Comparison of ENCODE assay signal across 8 mouse cellular contexts in genomic region chr4:137660364-137661077, GRCm38 (mm10). TPM values are rescaled to one million over a fixed set of nuclear protein-coding genes. Genes with fewer than 3 reads are reported as not detected.
DNase-seq lines count a peak whose midpoint lies in the region; ATAC-seq and TF ChIP-seq lines count a peak whose summit lies in the region.

No protein-coding gene starts in this region.

- H3K4me2 ChIP-seq in midbrain, embryonic 11.5 days: no peak overlapping the region
- H3K4me2 ChIP-seq in midbrain, embryonic 16.5 days (ENCODE audit: low read length): no peak overlapping the region
- H3K4me2 ChIP-seq in hindbrain, embryonic 12.5 days (replicated peaks): no peak overlapping the region
- no peak overlapping the region for H3K4me2 ChIP-seq in midbrain, postnatal 0 days (ENCODE audit: low read depth, low read length, poor library complexity, severe bottlenecking)

- peaks cover 11% of the 10 kb centered on the region; the same call in 1 of the 2 replicates for H3K27me3 ChIP-seq in midbrain, embryonic 11.5 days (ENCODE audit: control insufficient read depth, insufficient read depth, low read length)
- no peaks in the 10 kb centered on the region for H3K27me3 ChIP-seq in midbrain, embryonic 16.5 days (ENCODE audit: control insufficient read depth, insufficient read depth, low read depth, low read length)
- H3K27me3 ChIP-seq in hindbrain, embryonic 12.5 days: peaks cover 23% of the 10 kb centered on the region
- no peaks in the 10 kb centered on the region for H3K27me3 ChIP-seq in midbrain, postnatal 0 days (ENCODE audit: insufficient read depth, low read length)

- TF ChIP-seq CTCF in midbrain, postnatal 0 days (IDR thresholded peaks at IDR 0.05): no peak

- 70% methylated on average over 10 of the region's 10 CpGs for WGBS in midbrain, embryonic 11.5 days
- 64% methylated on average over 10 of the region's 10 CpGs for WGBS in midbrain, embryonic 16.5 days
- 67% methylated on average over 10 of the region's 10 CpGs for WGBS in hindbrain, embryonic 12.5 days
- 65% methylated on average over 10 of the region's 10 CpGs for WGBS in midbrain, postnatal 0 days

- H3K4me3 ChIP-seq in midbrain, embryonic 11.5 days (ENCODE audit: low read depth, low read length): no peak overlapping the region
- H3K4me3 ChIP-seq in midbrain, embryonic 16.5 days (ENCODE audit: low read depth, low read length): no peak overlapping the region
- no peak overlapping the region for H3K4me3 ChIP-seq in hindbrain, embryonic 12.5 days
- no peak overlapping the region for H3K4me3 ChIP-seq in midbrain, postnatal 0 days (ENCODE audit: low read depth, low read length)

- H3K9ac ChIP-seq in midbrain, embryonic 11.5 days (ENCODE audit: low read length): no peak overlapping the region
- no peak overlapping the region for H3K9ac ChIP-seq in midbrain, embryonic 16.5 days (ENCODE audit: low read depth, low read length)
- no peak overlapping the region for H3K9ac ChIP-seq in hindbrain, embryonic 12.5 days
- H3K9ac ChIP-seq in midbrain, postnatal 0 days (replicated peaks; ENCODE audit: low read length, poor library complexity, severe bottlenecking): no peak overlapping the region

- no peak overlapping the region; the same call in 1 of the 2 replicates for H3K27ac ChIP-seq in midbrain, embryonic 11.5 days (ENCODE audit: low read depth, low read length)
- H3K27ac ChIP-seq in midbrain, embryonic 16.5 days (ENCODE audit: low read length): no peak overlapping the region
- peak overlapping the region; percentile 48; the same call in 1 of the 2 replicates for H3K27ac ChIP-seq in hindbrain, embryonic 12.5 days
- H3K27ac ChIP-seq in midbrain, postnatal 0 days (ENCODE audit: low read depth, low read length): no peak overlapping the region

- ATAC-seq in midbrain, embryonic 11.5 days (ENCODE audit: low FRiP score): no peak
- ATAC-seq in midbrain, embryonic 16.5 days: no peak
- ATAC-seq in hindbrain, embryonic 12.5 days (ENCODE audit: low FRiP score): no peak
- ATAC-seq in midbrain, postnatal 0 days (ENCODE audit: low FRiP score): no peak

- peaks cover 3% of the 10 kb centered on the region; the same call in 1 of the 2 replicates for H3K36me3 ChIP-seq in midbrain, embryonic 11.5 days (ENCODE audit: control insufficient read depth, insufficient read depth, low read length)
- peaks cover 7% of the 10 kb centered on the region for H3K36me3 ChIP-seq in midbrain, embryonic 16.5 days (ENCODE audit: control insufficient read depth, insufficient read depth, low read length)
- H3K36me3 ChIP-seq in hindbrain, embryonic 12.5 days: peaks cover 28% of the 10 kb centered on the region
- H3K36me3 ChIP-seq in midbrain, postnatal 0 days (ENCODE audit: insufficient read depth, low read length): peaks cover 22% of the 10 kb centered on the region; the same call in 1 of the 2 replicates

- no peaks in the 10 kb centered on the region for H3K9me3 ChIP-seq in midbrain, embryonic 11.5 days (ENCODE audit: control insufficient read depth, low read length)
- no peaks in the 10 kb centered on the region for H3K9me3 ChIP-seq in midbrain, embryonic 16.5 days (replicated peaks; ENCODE audit: control insufficient read depth, low read length, poor library complexity, severe bottlenecking)
- H3K9me3 ChIP-seq in hindbrain, embryonic 12.5 days (replicated peaks): no peaks in the 10 kb centered on the region
- no peaks in the 10 kb centered on the region for H3K9me3 ChIP-seq in midbrain, postnatal 0 days (ENCODE audit: low read length)

- H3K4me1 ChIP-seq in midbrain, embryonic 11.5 days (ENCODE audit: control insufficient read depth, insufficient read depth, low read length): peaks cover 7% of the 10 kb centered on the region
- peaks cover 13% of the 10 kb centered on the region for H3K4me1 ChIP-seq in midbrain, embryonic 16.5 days (ENCODE audit: control insufficient read depth, insufficient read depth, low read length)
- H3K4me1 ChIP-seq in hindbrain, embryonic 12.5 days: peaks cover 32% of the 10 kb centered on the region
- peaks cover 8% of the 10 kb centered on the region; the same call in 1 of the 2 replicates for H3K4me1 ChIP-seq in midbrain, postnatal 0 days (ENCODE audit: insufficient read depth, low read length)

- peak; percentile 20 for DNase-seq in embryo, embryonic 9.5 days (ENCODE audit: extremely low spot score)
- no peak for DNase-seq in embryo, embryonic 11 days
- peak; percentile 89 for DNase-seq in midbrain, embryonic 11.5 days (ENCODE audit: low spot score, missing footprints)
- peak; percentile 51 for DNase-seq in midbrain, postnatal 0 days (ENCODE audit: low spot score)
- DNase-seq in left cerebral cortex, postnatal 10 days (ENCODE audit: extremely low spot score in 1 of 2, low spot score in 2 of 2): no peak
- no peak for DNase-seq in gastrocnemius, postnatal 36 days

- intact Hi-C loops in left cerebral cortex, postnatal 10 days (cut with DNase I): no loop called here
- intact Hi-C loops in gastrocnemius, postnatal 36 days (cut with DNase I): no loop called here

RNA-seq across cellular contexts. Expression of gene Rap1gap, which starts 4.0 kb away (rescaled TPM):
- 4.6 and 4.9 TPM in 2 replicates for polyA plus RNA-seq in midbrain, embryonic 11.5 days (2014; fragmentation: Nextera tagmentation; extraction: Ambion mirVana)
- 83.0 and 105 TPM in 2 replicates for polyA plus RNA-seq in midbrain, embryonic 16.5 days (2015; fragmentation: Nextera tagmentation; extraction: Ambion mirVana)
- 17.1 and 19.8 TPM in 2 replicates for polyA plus RNA-seq in hindbrain, embryonic 12.5 days (2016; fragmentation: Nextera tagmentation; extraction: Ambion mirVana)
- 232 and 270 TPM in 2 replicates for total RNA-seq in midbrain, postnatal 0 days (2014; rRNA removed)
- polyA plus RNA-seq in midbrain, postnatal 0 days (2015; fragmentation: Nextera tagmentation; extraction: Ambion mirVana): 115 and 123 TPM in 2 replicates
- 100 to 1,000 TPM; 228 to 242 TPM for total RNA-seq in left cerebral cortex, postnatal 10 days (2021)
- total RNA-seq in gastrocnemius, postnatal 36 days (2021): 10 to 100 TPM in 1 of 2 experiments, 1 to 10 TPM in 1; 5.4 to 10.7 TPM

Comparison
In these comparisons a context has a peak if more than half of its experiments do, and no peak if none do; other contexts are left out.
1. DNase-seq: peak in embryo, embryonic 9.5 days (single experiment), midbrain, embryonic 11.5 days (single experiment) and midbrain, postnatal 0 days (single experiment); none in embryo, embryonic 11 days (single experiment), left cerebral cortex, postnatal 10 days (0 of 2) and gastrocnemius, postnatal 36 days (0 of 2).